Mouse (Mus musculus) hindbrain, postnatal 0 days (tissue): ENCODE results near the gene Crhr1. TPM values are rescaled to one million over a fixed set of nuclear protein-coding genes. Genes with fewer than 3 reads are reported as not detected.

Source experiments
- ATAC-seq: fragments of 200-750 bp; cut with Nextera tagmentation; 2 replicates; pipeline ENCODE4 v1.8.0; 2017; ENCODE audit warnings: mild to moderate bottlenecking, moderate TSS enrichment, moderate library complexity
- DNase-seq: peaks from one replicate; pipeline ENCODE4 v3.0.0-alpha.2; 2015; ENCODE audit warnings: low spot score
- H3K27ac ChIP-seq: fragments of 300-500 bp; sonication (generic); 2 replicates; pipeline ENCODE4 v1.5.1; 2014; ENCODE audit warnings: mild to moderate bottlenecking
- H3K27me3 ChIP-seq: fragments of 300-500 bp; sonication (generic); 2 replicates; pipeline ENCODE4 v1.6.1; 2014; ENCODE audit warnings: low read length, mixed read lengths; ENCODE audit not compliant: insufficient read depth
- H3K36me3 ChIP-seq: fragments of 300-500 bp; sonication (generic); 2 replicates; pipeline ENCODE4 v1.6.1; 2014; ENCODE audit warnings: low read length, mixed read lengths; ENCODE audit not compliant: insufficient read depth
- H3K4me1 ChIP-seq: fragments of 300-500 bp; sonication (generic); 2 replicates; pipeline ENCODE4 v1.6.1; 2014; ENCODE audit warnings: antibody characterized with exemption, low read length, mixed read lengths; ENCODE audit not compliant: insufficient read depth
- H3K4me2 ChIP-seq: fragments of 300-500 bp; sonication (generic); 2 replicates; pipeline ENCODE4 v1.6.1; 2014; ENCODE audit warnings: low read depth, mild to moderate bottlenecking, low read length, moderate library complexity, mixed read lengths
- H3K4me3 ChIP-seq: fragments of 300-500 bp; sonication (generic); 2 replicates; pipeline ENCODE4 v1.5.1; 2014; ENCODE audit warnings: low read length
- H3K9ac ChIP-seq: fragments of 300-500 bp; sonication (generic); replicated peaks from 2 replicates; pipeline ENCODE4 v1.6.1; 2014; ENCODE audit warnings: mild to moderate bottlenecking, low read length, moderate library complexity, mixed read lengths
- H3K9me3 ChIP-seq: fragments of 300-500 bp; sonication (generic); 2 replicates; pipeline ENCODE4 v1.6.1; 2016; ENCODE audit warnings: low read length, mixed read lengths
- CTCF ChIP-seq: IDR thresholded peaks from 2 replicates; pipeline ENCODE4 v1.5.1; 2016; ENCODE audit warnings: antibody characterized with exemption, control low read depth, low read depth
- WGBS: fragments of 180-500 bp; shearing (Covaris S2); extraction: QIAGEN DNeasy Blood & Tissue Kit; methylation state at CpG from one replicate; pipeline ENCODE4 v1.1.7; 2014; 5-methylcytosine and 5-hydroxymethylcytosine counted together
- polyA plus RNA-seq: library from polyadenylated mRNA; unstranded; fragments of >200 nt; fragmentation: Nextera tagmentation; extraction: Ambion mirVana; gene quantifications from 2 replicates; pipeline ENCODE4 v1.2.1, GENCODE M21; 2015
- total RNA-seq: library from RNA; depleted of rRNA; stranded (reverse); fragments of >200 nt; gene quantifications from 2 replicates; pipeline ENCODE4 v1.2.3, GENCODE M21; 2014

Crhr1 gene
- total and polyA plus RNA-seq, 2 experiments from 2014 or later, result 6.8 to 28.0 TPM

DNA sequence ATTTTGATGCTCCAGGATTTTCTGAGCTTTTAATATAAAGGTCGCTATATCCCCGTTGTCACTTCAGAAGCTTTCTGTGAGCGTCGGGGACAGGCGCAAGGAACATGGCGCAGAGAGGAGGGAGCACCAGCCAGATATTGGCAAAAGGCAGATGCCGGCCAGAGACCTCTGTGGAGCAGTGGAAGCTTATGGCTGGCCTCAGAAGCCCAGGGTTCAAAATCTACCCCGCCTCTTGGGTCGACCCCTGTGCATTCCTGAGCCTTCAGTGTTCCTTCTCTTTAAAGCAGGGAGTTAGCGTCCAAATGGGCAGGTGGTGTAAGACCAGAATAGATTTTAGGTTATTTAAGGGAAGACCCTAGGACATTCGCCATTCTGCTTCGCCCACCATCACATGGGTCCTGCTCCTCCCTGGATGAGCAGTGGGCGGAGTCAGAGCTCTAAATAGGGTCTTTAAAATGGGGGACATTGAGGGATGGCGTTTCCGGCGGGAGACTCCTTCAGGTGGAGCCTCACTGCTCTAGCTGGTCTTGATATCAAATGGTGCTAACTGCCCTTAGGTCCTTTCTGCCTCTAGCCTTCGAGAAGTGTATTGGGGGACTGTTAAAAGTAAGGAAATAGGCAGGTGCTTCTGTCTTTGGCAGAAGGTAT, 25.7 kb downstream of the Crhr1 start:
- ATAC-seq, result peak; percentile 38; the same call in 1 of the 2 replicates

DNA sequence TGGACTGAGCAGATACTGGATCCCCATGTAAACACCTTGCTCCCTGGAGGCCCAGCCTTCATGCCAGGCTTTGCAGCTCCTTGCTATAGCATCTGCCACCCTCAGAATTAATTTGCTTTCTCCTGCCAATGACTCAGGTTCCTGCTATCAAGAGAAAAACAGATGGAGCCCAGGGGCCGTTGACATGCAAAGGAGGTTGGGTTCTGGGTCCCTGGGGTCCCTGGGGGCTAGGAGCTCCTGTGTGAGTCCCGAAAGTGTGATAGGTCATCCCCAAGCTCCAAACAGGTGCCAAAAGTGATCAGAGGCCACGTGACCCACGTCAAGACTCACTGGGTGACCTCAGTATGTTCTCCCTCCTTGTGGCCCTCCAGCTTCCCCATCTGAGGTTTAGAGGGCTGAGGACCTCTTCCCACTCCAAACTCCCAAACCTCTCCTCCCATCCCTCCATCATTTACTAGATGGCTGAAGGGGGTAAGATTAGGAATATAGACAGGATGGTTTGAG, 27.2 kb downstream of the Crhr1 start:
- Histone ChIP-seq H3K27ac (no peak overlapping the region), H3K9me3 (no peaks in the 10 kb centered on the region), H3K4me2 (no peak overlapping the region), H3K4me1 (peaks cover 17% of the 10 kb centered on the region), H3K27me3 (no peaks in the 10 kb centered on the region), H3K36me3 (no peaks in the 10 kb centered on the region), H3K4me3 (no peak overlapping the region), H3K9ac (no peak overlapping the region)
- 81% methylated on average over 4 of the region's 4 CpGs for WGBS
- ATAC-seq (no peak), DNase-seq (no peak)
- TF ChIP-seq CTCF, result no peak

More for the DNA sequence above, 25.7 kb downstream of the Crhr1 start:
- peak overlapping the region; percentile 52 for H3K9ac ChIP-seq
- WGBS, result 4% methylated on average over 17 of the region's 17 CpGs
- H3K4me2 ChIP-seq, result peak overlapping the region; percentile 74
- TF ChIP-seq CTCF, result no peak
- no peaks in the 10 kb centered on the region for H3K9me3 ChIP-seq
- H3K27ac ChIP-seq, result peak overlapping the region; percentile 84
- no peaks in the 10 kb centered on the region for H3K36me3 ChIP-seq
- DNase-seq, result peak; percentile 56
- no peaks in the 10 kb centered on the region for H3K27me3 ChIP-seq
- peaks cover 17% of the 10 kb centered on the region for H3K4me1 ChIP-seq
- peak overlapping the region; percentile 36 for H3K4me3 ChIP-seq

DNA sequence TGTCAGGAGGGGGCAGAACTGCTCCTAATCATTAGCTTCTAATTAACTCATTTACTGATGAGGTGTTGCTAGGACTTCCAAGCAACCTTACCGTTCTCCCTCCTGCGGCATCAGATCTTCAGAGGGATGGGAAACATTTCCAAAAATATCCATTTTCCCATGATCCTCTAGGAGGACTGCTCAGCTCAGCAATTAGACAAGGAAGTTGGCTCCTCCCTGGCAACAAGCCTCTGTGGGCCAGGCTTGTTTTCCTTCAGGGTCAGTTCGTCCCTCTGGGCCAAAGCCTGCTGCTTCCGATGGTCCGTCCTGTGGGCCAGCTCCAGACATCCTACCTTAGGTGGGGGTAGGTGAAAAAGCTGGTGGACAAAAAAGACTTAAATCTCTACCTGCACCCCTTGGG, 28.5 kb downstream of the Crhr1 start:
- H3K36me3 ChIP-seq, result no peaks in the 10 kb centered on the region
- no peak overlapping the region for H3K4me2 ChIP-seq
- H3K4me3 ChIP-seq, result no peak overlapping the region
- no peaks in the 10 kb centered on the region for H3K9me3 ChIP-seq
- H3K4me1 ChIP-seq, result peaks cover 14% of the 10 kb centered on the region
- no peak overlapping the region for H3K9ac ChIP-seq
- DNase-seq (no peak), ATAC-seq (no peak)
- H3K27me3 ChIP-seq, result no peaks in the 10 kb centered on the region
- WGBS, result 70% methylated on average over 5 of the region's 5 CpGs
- no peak for TF ChIP-seq CTCF
- no peak overlapping the region for H3K27ac ChIP-seq

DNA sequence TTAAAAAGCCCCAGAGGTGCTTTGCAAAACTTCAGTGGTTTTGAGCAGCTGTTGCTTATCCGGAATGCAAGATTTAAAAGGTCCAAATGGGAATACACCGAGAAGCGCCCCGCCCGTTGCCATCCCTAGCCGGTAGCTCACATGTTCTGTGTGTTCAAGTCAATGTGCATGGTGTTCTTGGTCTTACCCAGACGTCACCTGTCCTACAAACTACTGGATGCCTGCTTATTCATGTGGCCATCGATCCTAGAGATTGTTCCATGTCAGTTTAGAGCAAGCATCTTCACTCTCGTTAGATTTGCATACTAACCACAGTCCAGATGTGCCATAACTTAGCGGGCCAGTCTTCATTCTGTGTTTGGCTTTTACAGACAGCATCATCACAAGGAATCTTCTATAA, 31.6 kb downstream of the Crhr1 start:
- no peak for TF ChIP-seq CTCF
- Histone ChIP-seq H3K4me3 (no peak overlapping the region), H3K9me3 (no peaks in the 10 kb centered on the region), H3K4me1 (no peaks in the 10 kb centered on the region; the same call in 1 of the 2 replicates), H3K27ac (no peak overlapping the region), H3K36me3 (no peaks in the 10 kb centered on the region), H3K4me2 (no peak overlapping the region), H3K27me3 (no peaks in the 10 kb centered on the region), H3K9ac (no peak overlapping the region)
- WGBS, result 89% methylated on average over 10 of the region's 10 CpGs
- DNase-seq (no peak), ATAC-seq (no peak)

DNA sequence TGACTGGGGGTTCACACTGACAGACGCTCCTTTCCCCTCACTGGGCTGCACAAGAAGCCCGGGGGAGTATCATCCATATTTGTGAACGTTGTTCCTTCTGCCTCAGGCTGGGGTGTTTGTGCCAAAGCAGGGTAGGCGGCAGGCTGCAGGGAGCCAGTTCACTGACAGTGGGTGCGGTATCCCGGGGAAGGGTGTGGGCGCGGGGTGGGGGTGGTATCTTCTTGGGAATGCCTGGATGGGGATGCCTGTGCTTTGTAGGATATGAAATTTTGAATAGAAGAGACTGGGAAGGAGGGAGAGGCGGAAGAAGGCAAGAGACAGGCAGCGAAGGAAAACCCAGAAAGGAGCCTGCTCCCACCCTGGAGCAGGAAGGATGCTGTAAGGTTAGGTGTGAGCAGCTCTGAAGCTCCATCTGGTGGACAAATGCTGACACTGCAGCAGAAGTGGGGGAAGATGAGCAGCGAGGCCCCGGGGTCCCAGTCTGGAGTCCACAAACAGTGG, 38.7 kb downstream of the Crhr1 start:
- TF ChIP-seq CTCF, result peak; percentile 98
- Histone ChIP-seq H3K4me1 (no peaks in the 10 kb centered on the region), H3K4me3 (no peak overlapping the region), H3K27ac (no peak overlapping the region), H3K4me2 (peak overlapping the region; percentile 30), H3K36me3 (no peaks in the 10 kb centered on the region), H3K9ac (no peak overlapping the region), H3K9me3 (no peaks in the 10 kb centered on the region), H3K27me3 (no peaks in the 10 kb centered on the region)
- DNase-seq (peak; percentile 82), ATAC-seq (peak; percentile 68; the same call in 1 of the 2 replicates)
- WGBS, result 28% methylated on average over 12 of the region's 12 CpGs

DNA sequence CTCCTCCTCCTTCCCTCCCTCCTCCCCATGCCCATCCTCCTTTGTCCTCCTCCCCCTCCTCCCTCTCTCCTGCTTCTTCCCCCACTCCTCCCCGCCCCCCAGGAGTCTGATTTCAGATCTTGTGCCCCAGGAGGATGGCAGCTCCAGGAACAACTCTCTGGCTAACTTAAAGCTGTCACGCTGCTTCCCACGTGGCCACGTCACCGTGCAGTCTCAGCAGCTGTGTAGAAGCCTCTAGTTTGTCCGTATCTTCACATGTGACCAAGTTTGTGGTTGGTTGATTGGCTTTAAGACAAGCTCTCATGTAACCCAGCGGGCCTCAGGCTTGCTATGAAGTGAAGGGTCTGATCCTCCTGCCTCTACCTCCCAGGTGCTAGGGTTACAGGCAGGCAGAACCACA, 46.2 kb downstream of the Crhr1 start:
- no peaks in the 10 kb centered on the region for H3K27me3 ChIP-seq

DNA sequence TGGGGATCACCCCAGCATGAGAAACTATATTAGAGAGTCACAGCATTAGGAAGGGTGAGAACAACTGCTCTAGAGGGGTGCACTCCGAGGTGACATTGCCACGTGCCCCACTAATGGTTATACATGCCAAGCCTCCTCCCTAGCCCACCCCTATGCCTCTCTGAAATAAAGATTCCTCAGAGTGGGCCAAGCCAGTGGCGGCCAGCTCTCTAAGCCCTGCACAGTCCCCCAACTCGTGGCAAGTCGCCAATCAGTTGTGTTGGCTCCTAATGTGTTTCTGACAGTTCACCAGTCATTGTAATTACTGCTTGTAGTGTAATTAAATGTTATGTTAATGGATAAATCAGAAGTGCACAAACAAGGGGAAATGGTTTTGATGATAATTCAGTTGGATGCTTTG, 47.1 kb downstream of the Crhr1 start:
- Histone ChIP-seq H3K27ac (no peak overlapping the region), H3K9ac (no peak overlapping the region), H3K36me3 (no peaks in the 10 kb centered on the region), H3K4me2 (no peak overlapping the region), H3K9me3 (no peaks in the 10 kb centered on the region), H3K4me3 (no peak overlapping the region), H3K27me3 (no peaks in the 10 kb centered on the region), H3K4me1 (no peaks in the 10 kb centered on the region)
- ATAC-seq (peak; percentile 51; the same call in 1 of the 2 replicates), DNase-seq (peak; percentile 75)
- no peak for TF ChIP-seq CTCF
- 27% methylated on average over 5 of the region's 5 CpGs for WGBS

More for the DNA sequence above, 46.2 kb downstream of the Crhr1 start:
- no peaks in the 10 kb centered on the region for H3K4me1 ChIP-seq
- ATAC-seq (no peak), DNase-seq (no peak)
- 25% methylated on average over 7 of the region's 7 CpGs for WGBS
- no peaks in the 10 kb centered on the region for H3K36me3 ChIP-seq
- H3K4me2 ChIP-seq, result no peak overlapping the region
- H3K9ac ChIP-seq, result no peak overlapping the region
- TF ChIP-seq CTCF, result no peak
- no peak overlapping the region for H3K4me3 ChIP-seq
- no peak overlapping the region for H3K27ac ChIP-seq
- no peaks in the 10 kb centered on the region for H3K9me3 ChIP-seq
